Mouse (Mus musculus) embryo, embryonic 11.5 days (tissue): ENCODE results near the gene Ggps1.
"Not testable (repeated sequence)": the region's sequence is repeated elsewhere in the genome, so short reads cannot be mapped to it uniquely, and the experiment has no call there.

Experiments
- DNase-seq: peaks from one replicate; pipeline ENCODE4 v3.0.0-alpha.2; 2012; ENCODE audit warnings: low read depth, low spot score

Gene Ggps1

DNA sequence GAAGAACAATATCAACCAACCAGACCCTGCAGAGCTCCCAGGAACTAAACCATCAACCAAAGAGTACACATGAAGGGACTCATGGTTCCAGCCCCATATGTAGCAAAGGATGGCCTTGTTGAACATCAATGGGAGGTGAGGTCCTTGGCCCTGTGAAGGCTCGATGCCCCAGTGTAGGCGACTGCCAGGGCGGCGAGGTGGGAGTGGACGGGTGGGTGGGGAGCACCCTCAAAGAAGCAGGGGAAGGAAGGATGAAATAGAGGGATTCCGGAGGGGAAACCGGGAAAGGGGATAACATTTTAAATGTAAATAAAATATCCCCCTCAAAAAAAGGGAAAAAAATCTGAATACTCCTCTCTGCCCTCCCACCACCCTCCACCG is 24.4 kb downstream of the Ggps1 start:
- no peak for DNase-seq

DNA sequence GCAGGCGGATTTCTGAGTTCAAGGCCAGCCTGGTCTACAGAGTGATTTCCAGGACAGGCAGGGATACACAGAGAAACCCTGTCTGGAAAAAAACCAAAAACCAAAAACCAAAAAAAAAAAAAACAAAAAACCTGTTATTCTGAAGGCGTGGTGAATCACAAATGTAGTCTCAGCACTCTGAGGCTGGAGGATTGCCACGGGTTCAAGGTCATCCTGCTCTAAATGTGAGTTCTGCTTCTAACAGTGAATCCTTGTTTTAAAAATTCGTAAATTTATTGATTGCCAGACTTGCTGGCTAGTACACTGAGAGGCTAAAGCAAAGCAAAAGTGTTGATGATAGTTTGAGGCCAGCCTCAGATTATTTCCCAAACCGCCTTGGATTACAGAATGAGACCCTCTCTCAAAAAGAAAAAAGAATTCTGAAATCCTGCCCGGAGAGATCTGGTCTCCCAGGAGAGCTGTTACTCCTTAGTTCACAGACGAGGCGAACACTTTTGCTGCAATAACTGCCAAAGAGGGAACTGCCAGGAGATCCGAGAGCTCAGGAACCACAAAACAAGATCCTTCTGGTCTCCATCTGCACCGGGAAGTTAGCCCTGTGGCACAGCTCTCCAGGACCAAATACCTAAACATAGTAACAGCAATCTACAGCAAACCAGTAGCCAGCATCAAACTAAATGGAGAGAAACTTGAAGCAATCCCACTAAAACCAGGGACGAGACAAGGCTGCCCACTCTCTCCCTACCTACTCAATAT is 27.2 kb downstream of the Ggps1 start:
- no peak for DNase-seq

- not testable (repeated sequence) for DNase-seq
Measured at GRCm38 (mm10) chr13:14035352-14035751, 27.9 kb downstream of the Ggps1 start.

DNA sequence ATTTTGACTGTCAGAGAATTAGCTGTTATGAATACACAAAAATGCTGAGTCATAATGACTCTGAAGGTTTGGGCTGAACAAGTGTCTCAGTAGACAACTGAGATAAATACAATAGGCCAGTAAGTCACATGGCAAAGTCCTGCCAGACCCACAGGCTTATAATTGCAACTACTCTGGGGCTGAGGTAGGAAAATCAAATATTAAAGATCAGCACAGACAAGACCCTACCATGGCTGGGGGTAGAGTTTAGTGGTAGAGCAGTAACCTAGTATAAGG is 29.3 kb downstream of the Ggps1 start:
- no peak for DNase-seq

DNA sequence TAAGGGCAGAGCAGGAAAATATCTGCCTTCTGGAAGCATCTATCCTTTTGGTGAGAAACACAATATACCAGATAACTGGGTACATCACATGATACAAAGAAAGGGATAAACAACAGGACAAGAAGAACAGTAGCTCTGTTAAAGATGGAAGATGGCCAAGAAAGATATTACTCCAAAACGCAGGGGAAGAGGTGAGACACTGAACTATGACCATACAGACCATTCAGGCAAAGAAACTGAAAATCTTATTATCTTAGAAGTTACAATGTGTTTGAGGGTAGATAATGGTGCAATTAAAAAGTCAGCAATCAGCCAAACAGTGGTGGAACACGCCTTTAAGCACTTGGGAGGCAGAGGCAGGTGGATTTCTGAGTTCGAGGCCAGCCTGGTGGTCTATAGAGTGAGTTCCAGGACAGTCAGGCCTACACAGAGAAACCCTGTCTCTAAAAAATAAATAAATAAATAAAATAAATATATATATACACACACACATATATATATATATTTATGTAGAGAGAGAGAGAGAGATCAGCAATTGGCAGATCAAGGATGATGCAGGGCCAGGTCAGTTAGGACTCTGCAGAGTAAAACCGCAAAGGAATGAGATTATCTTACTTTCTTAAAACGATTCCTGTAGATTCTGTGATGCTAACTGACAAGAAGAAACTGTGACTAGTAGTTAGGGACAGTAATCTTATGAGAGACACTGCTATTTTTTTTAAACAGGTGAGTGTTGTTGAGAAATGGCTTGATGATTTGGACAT is 29.8 kb downstream of the Ggps1 start:
- DNase-seq = no peak

DNA sequence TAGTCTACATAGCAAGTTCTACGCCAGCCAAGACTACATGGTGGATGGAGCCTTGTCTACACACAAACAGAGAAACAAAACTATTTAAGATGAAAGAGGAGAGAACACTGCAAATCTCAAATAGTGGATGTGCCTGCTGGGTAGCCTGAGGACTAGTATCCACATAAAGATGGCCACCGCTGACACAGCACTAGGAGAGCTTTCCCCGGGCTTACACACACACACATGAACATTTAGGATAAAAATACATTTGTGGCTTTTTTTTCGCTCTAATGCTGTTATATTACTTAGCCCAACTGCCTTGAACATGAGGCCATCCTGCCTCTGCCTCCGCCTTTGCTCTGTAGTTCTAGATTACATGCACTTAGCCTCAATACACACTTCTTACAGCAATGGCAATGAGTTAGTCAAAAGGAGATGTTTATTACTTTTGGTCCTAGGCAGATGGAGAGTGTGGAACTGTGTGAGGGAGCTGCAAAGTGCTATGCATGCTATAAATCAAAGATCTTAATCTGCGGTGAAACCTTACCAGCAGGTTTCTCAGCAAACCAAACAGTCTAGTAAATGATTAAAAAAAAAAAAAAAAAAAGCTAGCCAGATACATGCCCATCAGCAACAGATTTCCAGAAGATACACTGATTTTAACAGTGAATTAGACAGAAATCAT is 37.0 kb downstream of the Ggps1 start:
- no peak for DNase-seq

DNA sequence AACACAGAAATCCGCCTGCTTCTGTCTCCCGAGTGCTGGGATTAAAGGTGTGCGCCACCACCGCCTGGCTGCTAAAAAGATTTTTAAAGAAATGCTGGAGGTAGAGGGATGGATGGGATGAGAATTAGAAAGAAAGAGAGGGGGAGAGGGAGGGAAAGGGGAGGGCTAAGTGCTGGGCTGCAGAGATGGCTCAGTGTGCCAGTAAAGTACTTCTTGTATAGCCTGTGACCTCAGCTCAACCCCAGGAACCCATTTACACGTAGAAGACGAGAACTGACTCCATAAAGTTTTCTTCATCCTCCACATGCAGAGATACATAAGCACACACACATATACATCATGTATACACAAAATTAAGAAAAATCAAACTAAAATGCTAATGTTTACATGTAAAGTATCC is 37.7 kb downstream of the Ggps1 start:
- DNase-seq = no peak

GRCm38 (mm10) chr13:14021417-14021816 is 41.9 kb downstream of the Ggps1 start:
- DNase-seq = not testable (repeated sequence)

DNA sequence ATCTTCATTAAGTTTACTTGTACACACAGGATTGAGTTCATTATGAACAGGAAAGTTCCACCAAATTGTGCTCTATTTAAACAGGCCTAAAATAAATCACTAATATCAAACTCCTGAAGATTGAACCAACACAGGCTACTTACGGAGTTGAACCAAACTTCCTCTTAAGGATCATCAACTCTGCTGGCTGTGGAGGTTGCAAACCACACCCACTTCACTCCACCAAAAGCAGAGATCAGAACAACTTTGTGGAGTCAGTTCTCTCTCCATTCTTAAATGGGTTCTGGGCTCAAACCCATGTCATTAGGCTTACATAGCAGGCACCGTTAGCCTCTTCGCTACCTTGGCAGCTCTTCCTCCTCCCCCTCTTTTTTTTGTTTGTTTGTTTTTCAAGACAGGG is 44.4 kb downstream of the Ggps1 start:
- DNase-seq = no peak

DNA sequence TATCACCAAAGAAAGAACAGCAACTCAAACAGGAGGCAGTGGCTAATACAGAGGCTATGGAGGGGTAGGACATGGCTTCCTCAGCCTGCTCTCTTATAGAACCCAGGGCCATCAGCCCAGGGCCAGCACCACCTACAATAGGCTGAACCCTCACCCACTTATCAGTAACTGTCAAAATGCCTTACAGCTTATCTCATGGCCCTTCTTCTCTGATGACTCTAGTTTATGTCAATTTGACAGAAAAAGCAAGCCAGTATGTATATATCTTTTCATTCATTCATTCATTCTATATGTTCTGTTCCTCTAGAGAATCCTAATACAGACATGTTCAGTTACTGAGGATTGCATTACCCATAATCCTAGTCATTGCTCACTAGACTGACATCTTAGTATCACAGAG is 45.0 kb downstream of the Ggps1 start:
- DNase-seq = no peak

- no peak for DNase-seq
Measured at GRCm38 (mm10) chr13:14015609-14016008, 47.7 kb downstream of the Ggps1 start.

DNA sequence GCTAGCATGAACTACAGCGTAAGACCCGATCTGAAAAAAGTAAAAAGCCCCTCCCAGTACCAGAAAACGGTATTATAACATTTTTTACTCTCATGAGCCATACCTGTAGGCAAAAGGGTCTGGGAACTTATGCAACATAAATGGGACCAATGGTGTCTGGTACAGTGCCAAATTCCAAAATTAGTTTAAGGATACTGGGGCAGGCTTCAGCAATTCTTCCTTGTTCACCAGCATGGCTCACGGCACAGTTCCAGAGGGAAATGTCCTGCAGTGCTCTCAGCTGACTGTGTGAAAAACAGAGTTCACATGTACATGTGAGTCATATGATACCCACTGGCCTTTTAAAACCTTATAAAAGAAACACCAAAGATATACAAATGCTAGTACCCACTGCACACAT is 48.7 kb downstream of the Ggps1 start:
- no peak for DNase-seq

GRCm38 (mm10) chr13:14014001-14014400 is 49.3 kb downstream of the Ggps1 start:
- DNase-seq = no peak

GRCm38 (mm10) chr13:14011454-14011995 is 51.8 kb downstream of the Ggps1 start:
- DNase-seq = no peak

DNA sequence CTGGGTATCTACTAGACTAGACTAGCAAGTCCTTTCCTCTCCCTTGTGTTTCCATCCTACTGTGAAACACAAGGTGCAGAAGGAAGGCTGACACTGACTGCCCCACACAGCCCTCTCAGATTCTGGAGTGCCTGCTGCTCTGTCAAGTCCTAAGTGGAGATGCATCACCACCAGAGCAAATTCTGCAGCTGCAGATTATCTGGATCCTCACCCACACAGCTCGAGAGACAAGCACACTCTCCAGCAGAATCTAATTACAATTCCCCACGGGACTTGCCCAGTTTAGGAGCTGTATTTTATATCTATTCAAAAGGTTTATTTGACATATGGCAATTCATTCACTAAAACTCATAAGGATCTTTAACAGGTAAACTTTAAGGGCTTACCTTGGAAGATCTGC is 57.2 kb downstream of the Ggps1 start:
- no peak for DNase-seq

DNA sequence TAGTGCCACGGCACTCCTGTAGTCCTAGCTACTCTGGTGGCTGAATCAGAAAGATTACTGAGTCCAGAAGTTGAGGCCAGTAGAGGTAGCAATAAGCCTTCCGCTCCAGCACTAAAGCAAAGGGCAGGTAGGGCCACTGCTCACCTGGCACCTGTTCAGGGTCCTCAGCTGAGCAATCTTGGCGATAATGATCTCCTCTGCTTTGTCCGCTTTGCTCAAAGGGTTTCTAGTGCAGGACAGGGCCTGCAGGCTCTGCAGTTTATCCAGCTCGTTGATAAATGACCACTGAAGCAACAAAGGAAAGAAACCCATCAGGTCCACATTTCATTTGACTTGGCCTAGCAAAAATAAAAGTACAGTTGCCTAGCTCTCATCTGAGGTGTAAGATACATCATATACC is 58.3 kb downstream of the Ggps1 start:
- no peak for DNase-seq

DNA sequence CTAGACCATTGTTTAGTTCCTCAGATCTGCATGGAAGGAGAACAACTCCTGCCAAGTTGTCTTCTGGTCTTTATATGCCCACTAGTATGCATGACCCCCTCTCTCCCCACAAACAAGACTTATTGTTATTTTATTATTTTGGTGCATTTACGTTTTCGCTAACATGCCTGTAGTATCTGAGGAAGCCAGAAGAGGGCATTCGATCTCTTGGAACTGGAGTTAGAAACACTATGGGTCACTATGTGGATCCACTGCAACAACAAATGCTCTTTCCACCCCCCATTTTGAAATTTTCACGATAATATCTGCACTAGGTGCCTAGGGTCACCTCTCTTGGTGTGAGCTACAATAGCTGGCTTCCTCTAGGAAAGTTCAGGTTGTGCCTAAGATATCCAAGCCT is 59.2 kb downstream of the Ggps1 start:
- no peak for DNase-seq

GRCm38 (mm10) chr13:14002706-14003105 is 60.6 kb downstream of the Ggps1 start:
- no peak for DNase-seq
